Mouse (Mus musculus) small intestine, adult 2 months (tissue): ENCODE data around the gene Ormdl2. TPM values are rescaled to one million over a fixed set of nuclear protein-coding genes. Genes with fewer than 3 reads are reported as not detected.
"Not testable (repeated sequence)": the region's sequence is repeated elsewhere in the genome, so short reads cannot be mapped to it uniquely, and the experiment has no call there.

Experiments used
- H3K27ac ChIP-seq: fragments of 200-500 bp; 2 replicates; pipeline ENCODE4 v1.5.1; 2012; ENCODE audit warnings: low read depth, low read length, control low read depth, inconsistent platforms; ENCODE audit not compliant: insufficient read depth
- H3K27me3 ChIP-seq: fragments of 200-500 bp; 2 replicates; pipeline ENCODE4 v1.6.1; 2012; ENCODE audit warnings: mild to moderate bottlenecking, moderate library complexity, low read length, inconsistent platforms; ENCODE audit not compliant: control insufficient read depth, insufficient read depth
- H3K36me3 ChIP-seq: fragments of 200-500 bp; 2 replicates; pipeline ENCODE4 v1.6.1; 2012; ENCODE audit warnings: mild to moderate bottlenecking, low read length, control low read depth, inconsistent platforms; ENCODE audit not compliant: control insufficient read depth, insufficient read depth
- H3K4me1 ChIP-seq: fragments of 200-500 bp; 2 replicates; pipeline ENCODE4 v1.6.1; 2012; ENCODE audit warnings: low read length, inconsistent platforms, mixed read lengths; ENCODE audit not compliant: control insufficient read depth, insufficient read depth, insufficient read length
- H3K4me3 ChIP-seq: fragments of 200-500 bp; 2 replicates; pipeline ENCODE4 v1.5.1; 2012; ENCODE audit warnings: low read depth, mild to moderate bottlenecking, control low read depth, inconsistent platforms, low read length, moderate library complexity
- CTCF ChIP-seq: fragments of 200-500 bp; IDR thresholded peaks from 2 replicates; pipeline ENCODE4 v1.5.1; 2012; ENCODE audit warnings: low read depth, mild to moderate bottlenecking, control low read depth, inconsistent platforms, low read length, moderate library complexity, mixed read lengths; ENCODE audit not compliant: insufficient replicate concordance, insufficient read length; ENCODE audit errors: extremely low read depth
- POLR2A ChIP-seq: fragments of 200-500 bp; IDR thresholded peaks from 2 replicates; pipeline ENCODE4 v1.6.1; 2012; ENCODE audit warnings: low read depth, mild to moderate bottlenecking, control low read depth, inconsistent platforms, low read length, moderate library complexity
- WGBS: fragments of 180-500 bp; shearing (Covaris S2); methylation state at CpG from one replicate; pipeline ENCODE4 v1.1.7; 2018; 5-methylcytosine and 5-hydroxymethylcytosine counted together
- polyA plus RNA-seq: library from polyadenylated mRNA; depleted of rRNA; stranded (reverse); fragments of >200 nt; gene quantifications from 2 replicates; pipeline ENCODE4 v1.2.3, GENCODE M21; 2012

Gene Ormdl2
- polyA plus RNA-seq, 1 experiment: 62.8 TPM

DNA sequence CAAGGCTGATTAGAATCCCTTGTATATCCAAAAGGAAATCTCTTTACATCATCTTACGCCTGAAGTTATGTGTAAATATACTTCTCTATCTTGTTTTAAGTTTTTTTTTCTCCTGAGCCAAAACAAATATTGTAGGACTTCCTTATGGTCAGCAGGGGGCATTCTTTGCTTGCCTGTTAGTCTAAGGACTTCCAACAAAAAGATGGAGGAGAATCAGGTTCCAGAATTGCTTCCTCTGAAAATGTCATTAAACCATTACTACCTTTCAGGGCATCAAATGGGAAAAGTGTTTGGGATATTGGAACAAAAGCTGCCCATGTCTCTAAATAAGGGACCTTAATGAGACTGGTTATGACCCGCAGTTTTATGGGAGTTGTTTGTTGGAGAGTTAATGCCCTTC is 24.1 kb upstream of the Ormdl2 start:
- no peaks in the 10 kb centered on the region for H3K4me1 ChIP-seq
- H3K4me3 ChIP-seq: no peak overlapping the region
- H3K27me3 ChIP-seq: no peaks in the 10 kb centered on the region
- 66% methylated on average over 2 of the region's 2 CpGs for WGBS
- H3K27ac ChIP-seq: no peak overlapping the region
- peaks cover 45% of the 10 kb centered on the region for H3K36me3 ChIP-seq
- TF ChIP-seq POLR2A (no peak), CTCF (no peak)

GRCm38 (mm10) chr10:128843260-128843659 is 21.8 kb upstream of the Ormdl2 start:
- peaks cover 47% of the 10 kb centered on the region for H3K36me3 ChIP-seq
- H3K4me1 ChIP-seq: no peaks in the 10 kb centered on the region
- no peak for TF ChIP-seq CTCF
- no peak for TF ChIP-seq POLR2A
- H3K4me3 ChIP-seq: no peak overlapping the region
- no peaks in the 10 kb centered on the region for H3K27me3 ChIP-seq
- H3K27ac ChIP-seq: no peak overlapping the region
- WGBS: 83% methylated on average over 5 of the region's 5 CpGs

- H3K27me3 ChIP-seq: no peaks in the 10 kb centered on the region
- no peak for TF ChIP-seq CTCF
- H3K4me3 ChIP-seq: no peak overlapping the region
- H3K36me3 ChIP-seq: peaks cover 46% of the 10 kb centered on the region
- no peak overlapping the region for H3K27ac ChIP-seq
- no peaks in the 10 kb centered on the region for H3K4me1 ChIP-seq
These were observed 19.2 kb upstream of the Ormdl2 start for GRCm38 (mm10) chr10:128840612-128841011.

GRCm38 (mm10) chr10:128839434-128839833 is 18.0 kb upstream of the Ormdl2 start:
- Histone ChIP-seq H3K36me3 (peaks cover 46% of the 10 kb centered on the region), H3K4me1 (no peaks in the 10 kb centered on the region), H3K27ac (no peak overlapping the region), H3K4me3 (no peak overlapping the region), H3K27me3 (no peaks in the 10 kb centered on the region)
- TF ChIP-seq CTCF: no peak
- TF ChIP-seq POLR2A: no peak

DNA sequence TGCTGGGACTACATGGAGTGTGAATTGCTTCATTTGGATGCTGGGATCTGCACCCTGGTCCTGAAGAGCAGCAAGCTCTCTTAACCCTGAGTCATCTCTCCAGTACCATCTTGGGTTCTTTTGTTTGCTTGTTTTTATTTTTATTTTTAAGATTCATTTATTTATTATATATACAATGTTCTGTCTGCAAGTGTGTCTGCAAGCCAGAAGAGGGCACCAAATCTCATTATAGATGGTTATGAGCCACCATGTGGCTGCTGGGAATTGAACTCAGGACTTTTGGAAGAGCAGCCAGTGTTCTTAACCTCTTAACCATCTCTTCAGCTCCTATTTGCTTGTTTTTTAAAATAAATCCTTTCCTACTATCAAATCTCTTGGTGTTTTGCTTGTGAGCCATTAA is 16.0 kb upstream of the Ormdl2 start:
- Histone ChIP-seq H3K4me3 (no peak overlapping the region), H3K27ac (no peak overlapping the region), H3K4me1 (no peaks in the 10 kb centered on the region), H3K36me3 (peaks cover 45% of the 10 kb centered on the region), H3K27me3 (no peaks in the 10 kb centered on the region)
- TF ChIP-seq CTCF: no peak
- TF ChIP-seq POLR2A: no peak

DNA sequence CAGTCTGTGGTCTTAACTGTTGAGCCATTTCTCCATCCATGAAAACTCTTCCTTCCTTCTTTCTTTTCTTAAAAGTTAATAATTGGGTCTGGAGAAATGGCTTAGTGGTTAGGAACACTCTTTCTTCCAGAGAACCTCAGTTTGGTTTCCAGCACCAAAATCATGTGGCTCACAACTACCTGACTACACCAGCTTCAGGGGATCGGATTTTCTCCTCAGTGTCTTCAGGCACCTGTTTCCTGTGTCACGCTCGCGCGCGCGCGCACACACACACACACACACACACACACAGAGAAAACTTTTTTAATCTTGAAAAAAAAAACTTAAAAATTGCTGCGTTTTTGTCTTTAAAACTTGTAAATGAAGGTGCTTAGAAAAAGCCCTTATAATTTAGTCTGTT is 2.4 kb upstream of the Ormdl2 start:
- no peak overlapping the region for H3K4me3 ChIP-seq
- peaks cover 10% of the 10 kb centered on the region for H3K36me3 ChIP-seq
- H3K27ac ChIP-seq: no peak overlapping the region
- peaks cover under 1% of the 10 kb centered on the region; the same call in 1 of the 2 replicates for H3K4me1 ChIP-seq
- H3K27me3 ChIP-seq: no peaks in the 10 kb centered on the region
- WGBS: 94% methylated on average over 9 of the region's 9 CpGs
- TF ChIP-seq POLR2A: no peak
- no peak for TF ChIP-seq CTCF

DNA sequence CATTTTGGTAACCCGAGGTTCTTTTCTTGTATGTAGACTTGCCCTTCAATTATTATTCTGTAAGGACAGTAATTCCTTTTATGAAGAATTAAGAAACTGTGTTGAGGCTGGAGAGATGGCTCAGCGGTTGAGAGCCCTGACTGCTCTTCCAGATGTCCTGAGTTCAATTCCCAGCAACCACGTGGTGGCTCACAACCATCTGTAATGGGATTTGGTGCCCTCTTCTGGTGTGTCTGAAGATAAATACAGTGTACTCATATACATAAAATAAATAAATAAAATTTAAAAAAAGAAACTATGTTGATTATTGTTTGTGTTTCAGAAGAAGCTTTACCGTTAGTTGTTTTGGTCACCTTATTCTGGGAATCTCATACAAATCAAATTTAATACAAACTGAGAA is 1.6 kb upstream of the Ormdl2 start:
- H3K36me3 ChIP-seq, H3K4me1 ChIP-seq, H3K4me3 ChIP-seq, H3K27me3 ChIP-seq, H3K27ac ChIP-seq: not testable (repeated sequence)
- 57% methylated on average over 4 of the region's 4 CpGs for WGBS

DNA sequence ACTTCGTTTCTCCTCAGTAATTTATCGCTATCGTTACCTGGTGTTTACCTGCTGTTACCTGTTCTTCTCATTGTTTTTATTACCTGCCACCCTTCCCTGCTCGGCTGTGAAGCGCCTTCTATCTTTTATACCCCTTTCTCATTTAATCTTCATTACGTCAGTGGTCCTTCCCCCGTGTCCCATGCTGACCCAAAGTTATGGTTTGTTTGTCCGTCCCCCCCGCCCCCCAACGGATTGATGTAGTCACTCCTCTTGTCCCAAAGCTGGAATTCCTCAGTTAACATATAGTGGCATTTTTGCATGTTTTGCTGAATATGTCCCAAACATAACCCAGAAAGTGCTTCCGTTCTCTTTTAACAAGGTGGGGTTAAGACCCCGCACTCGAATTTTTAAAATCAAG is 690 bp upstream of the Ormdl2 start:
- Histone ChIP-seq H3K27me3 (no peaks in the 10 kb centered on the region), H3K27ac (peak overlapping the region; percentile 43)
- 1% methylated on average over 13 of the region's 13 CpGs for WGBS

More for the DNA sequence above, 690 bp upstream of the Ormdl2 start:
- peaks cover 16% of the 10 kb centered on the region for H3K36me3 ChIP-seq
- peaks cover 2% of the 10 kb centered on the region; the same call in 1 of the 2 replicates for H3K4me1 ChIP-seq
- TF ChIP-seq POLR2A: no peak
- no peak for TF ChIP-seq CTCF
- peak overlapping the region; percentile 95 for H3K4me3 ChIP-seq
